Mouse (Mus musculus) thymus, adult 2 months (tissue): ENCODE measurements around the gene Gm20683.

Source experiments
- CTCF ChIP-seq: fragments of 200-500 bp; IDR thresholded peaks from 2 replicates; pipeline ENCODE4 v1.5.1; 2012; ENCODE audit warnings: mild to moderate bottlenecking, control low read depth, low read length, moderate library complexity, borderline replicate concordance; ENCODE audit not compliant: control insufficient read depth, poor library complexity, insufficient read depth; ENCODE audit errors: extremely low read depth
- POLR2A ChIP-seq: fragments of 200-500 bp; IDR thresholded peaks from 2 replicates; pipeline ENCODE4 v1.6.1; 2012; ENCODE audit warnings: mild to moderate bottlenecking, low read length, control low read depth, moderate library complexity; ENCODE audit not compliant: control insufficient read depth, poor library complexity, insufficient read depth; ENCODE audit errors: extremely low read depth

DNA sequence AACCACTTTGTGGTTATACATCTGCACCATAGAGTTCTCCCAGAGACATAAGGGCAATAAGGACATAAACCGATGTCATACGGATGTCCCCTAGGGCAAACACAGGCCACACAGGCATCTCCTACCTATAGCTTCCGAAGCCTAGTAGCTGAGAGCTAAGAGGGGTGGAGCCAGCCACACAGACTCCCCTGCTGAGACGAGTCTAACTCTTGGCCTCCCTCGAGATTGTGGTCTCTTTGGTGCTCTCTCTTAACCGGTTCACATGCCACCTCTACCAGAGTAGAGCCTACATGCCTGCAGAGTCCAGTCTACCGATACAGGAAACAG, 25.9 kb upstream of the Gm20683 start:
- no peak for TF ChIP-seq POLR2A
- no peak for TF ChIP-seq CTCF
